Mouse (Mus musculus) frontal cortex, postnatal 10 days (tissue): ENCODE measurements around the gene Crnn.
A peak's percentile ranks its signal among the peaks of the same experiment; 100 is the strongest.

Experiments
- DNase-seq, 2 experiments: peaks; one replicate each; pipeline ENCODE4 v3.0.0; 2022; ENCODE audit warnings: low spot score in 2 of 2, mixed read lengths in 1 of 2

Crnn gene

GRCm38 (mm10) chr3:93144510-93145051, at the start of gene Crnn:
Gene Crnn, plus strand, starts transcription at chr3:93144787.
- no peak for DNase-seq

DNA sequence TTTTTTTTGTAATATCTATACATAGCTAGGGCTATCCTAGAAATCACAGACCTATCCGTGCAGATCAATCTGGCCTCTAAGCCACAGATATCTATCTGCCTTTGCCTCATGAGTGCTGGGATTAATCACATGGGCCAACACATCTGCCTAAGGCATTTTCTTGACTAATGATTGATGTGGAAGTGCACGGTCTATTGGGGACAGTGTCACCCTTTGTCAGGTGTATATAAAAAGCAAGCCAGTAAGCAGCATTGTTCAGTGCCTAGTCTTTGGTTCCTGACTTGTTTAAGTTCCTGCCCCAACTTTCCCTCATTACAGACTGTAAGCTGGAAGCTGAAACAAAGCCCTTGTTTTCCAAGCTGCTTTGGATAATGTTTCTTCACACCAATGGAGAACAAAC, 48.1 kb upstream of the Crnn start:
- DNase-seq: no peak

DNA sequence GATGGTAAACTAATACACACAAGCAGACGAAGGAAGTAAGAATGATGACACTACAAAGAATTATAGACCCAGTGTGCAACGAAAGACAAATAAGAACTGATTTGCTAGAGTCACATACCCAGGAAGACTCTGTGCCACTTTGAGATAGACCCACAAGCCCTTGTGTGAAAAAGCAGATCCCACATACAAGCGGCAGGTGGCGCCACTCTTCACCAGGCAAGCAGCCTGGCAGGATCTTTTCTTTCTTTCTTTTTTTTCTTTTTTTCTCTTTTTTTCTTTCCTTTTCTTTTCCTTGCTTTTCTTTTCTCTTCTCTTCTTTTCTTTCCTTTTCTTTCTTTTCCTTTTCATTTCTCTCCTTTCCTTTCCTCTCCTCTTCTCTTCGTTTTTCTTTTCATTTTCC, 32.9 kb upstream of the Crnn start:
- no peak for DNase-seq

GRCm38 (mm10) chr3:93114481-93114880, 30.1 kb upstream of the Crnn start:
- DNase-seq: peak in 1 of 2 experiments; percentile 17

GRCm38 (mm10) chr3:93119101-93119500, 25.5 kb upstream of the Crnn start:
- DNase-seq: no peak

DNA sequence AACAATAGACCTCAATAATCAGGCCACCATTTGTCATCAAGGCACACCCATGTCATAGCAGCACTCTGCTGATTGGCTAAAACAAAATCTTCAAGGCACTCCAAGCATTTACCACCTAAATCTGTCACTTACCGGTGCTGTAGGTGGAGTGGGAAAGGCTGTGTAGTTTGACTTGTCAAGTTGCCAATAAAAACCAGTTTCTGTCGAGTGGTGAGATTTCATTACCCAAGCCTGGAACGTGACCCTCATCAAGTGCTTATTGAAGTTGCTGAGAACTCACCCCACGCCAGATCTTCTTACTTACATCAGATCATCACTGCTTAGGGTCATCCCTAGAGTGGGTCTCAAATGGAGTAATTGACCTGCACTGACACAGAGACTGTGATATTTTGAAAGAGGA, 16.5 kb upstream of the Crnn start:
- no peak for DNase-seq

- no peak for DNase-seq
Measured at GRCm38 (mm10) chr3:93129076-93129475, 15.5 kb upstream of the Crnn start.

GRCm38 (mm10) chr3:93130460-93130859, 14.1 kb upstream of the Crnn start:
- DNase-seq: peak; percentile 11 to 46

DNA sequence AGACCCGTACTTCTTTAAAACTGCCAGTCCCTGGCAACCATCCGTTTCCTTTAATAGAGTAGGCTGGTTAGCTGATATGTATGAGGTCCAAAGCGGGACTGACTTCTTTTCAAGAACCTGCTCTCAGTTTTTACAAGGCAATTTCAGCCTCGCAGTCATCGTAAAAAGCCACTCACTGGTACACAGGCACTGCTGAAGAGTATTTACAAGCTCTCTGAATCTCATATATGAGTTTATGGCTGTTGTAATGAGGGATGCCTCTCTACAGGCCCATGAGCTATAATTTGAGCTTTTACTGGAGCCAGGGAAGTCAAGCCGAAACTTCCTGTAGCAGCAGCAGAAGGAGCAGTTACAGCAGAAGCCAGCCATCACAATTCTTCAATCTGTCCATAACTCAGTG, 17.9 kb downstream of the Crnn start:
- no peak for DNase-seq

DNA sequence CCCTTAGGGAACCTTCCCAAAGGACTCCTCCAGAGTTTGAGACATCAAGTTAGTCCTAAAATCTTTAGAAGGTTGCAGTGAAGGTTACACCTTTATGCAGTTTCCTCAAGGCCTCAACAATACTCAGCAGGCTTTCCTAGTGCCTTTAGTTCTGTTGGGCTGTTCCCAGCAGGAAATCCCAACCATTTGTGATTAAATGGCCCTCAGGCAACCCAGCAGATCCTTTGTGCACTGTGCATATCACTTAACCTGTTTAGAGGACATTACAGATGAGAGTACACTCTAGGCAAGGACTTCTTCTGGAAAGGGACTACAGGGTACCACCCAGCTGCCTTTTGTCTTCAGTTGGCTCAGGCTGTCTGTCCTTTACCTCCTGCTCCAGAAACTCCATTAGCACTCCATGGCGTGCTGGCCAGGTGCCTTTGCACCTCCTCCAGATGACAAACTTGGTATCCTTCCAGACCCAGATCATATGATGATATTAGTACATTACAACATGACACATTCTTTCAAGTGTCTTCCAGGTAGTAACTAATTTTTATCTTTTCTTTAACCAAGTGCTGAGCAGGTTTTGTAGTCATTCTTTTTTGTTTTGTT, 18.5 kb downstream of the Crnn start:
- no peak for DNase-seq

DNA sequence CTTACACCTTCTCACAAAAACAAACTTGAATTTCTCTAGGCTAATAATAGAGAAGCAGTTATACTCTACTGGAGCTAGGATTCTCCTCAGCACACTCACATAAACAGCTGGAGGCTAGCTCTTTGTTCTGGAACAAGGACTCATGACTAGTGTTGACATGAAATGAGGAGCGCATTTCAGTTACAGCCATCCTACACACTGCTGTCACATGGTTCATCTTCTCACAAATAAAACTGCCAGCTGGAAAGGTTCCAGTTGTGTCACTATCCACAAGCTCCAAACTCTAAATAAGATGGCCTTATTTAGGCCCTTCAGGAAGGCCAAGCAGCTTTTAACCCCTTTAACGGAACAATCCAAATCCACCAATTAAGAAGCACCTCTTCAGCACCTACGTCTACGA, 36.3 kb downstream of the Crnn start:
- DNase-seq: no peak

DNA sequence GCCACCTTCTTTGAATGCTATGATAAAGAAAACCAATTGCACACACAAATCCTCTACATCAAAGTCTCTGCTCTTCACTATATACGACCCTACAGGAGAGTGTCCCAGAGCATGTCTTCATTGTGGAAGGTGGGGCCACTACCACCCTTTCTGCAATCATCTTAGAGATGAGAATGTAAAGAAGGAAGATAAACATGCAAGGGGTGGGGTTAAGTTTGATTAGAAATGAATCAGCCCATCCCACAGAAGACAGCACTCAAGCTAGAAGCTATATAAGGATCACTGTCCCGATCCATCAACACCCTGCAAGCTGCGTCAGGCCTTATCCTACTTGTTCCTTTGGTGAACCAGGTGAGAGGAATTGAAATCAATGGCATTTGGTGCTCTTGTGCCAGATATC, 52.4 kb downstream of the Crnn start, which contains the start of gene Flg2:
Gene Flg2 (plus strand): TSS at position 301 of the 400 bp plus-strand sequence.
- no peak for DNase-seq
